Mouse (Mus musculus): ENCODE results near the gene Rps27a. TPM values are rescaled to one million over a fixed set of nuclear protein-coding genes. Genes with fewer than 3 reads are reported as not detected.

Rps27a gene
- polyA plus RNA-seq, 1 experiment: 3,072 TPM

- H3K27ac ChIP-seq (ENCODE audit: insufficient read depth, low read length): no peak overlapping the region
- no peak overlapping the region for H3K4me3 ChIP-seq (ENCODE audit: low read depth, low read length)
- H3K9ac ChIP-seq (ENCODE audit: low read depth, poor library complexity, severe bottlenecking): no peak overlapping the region
- H3K9me3 ChIP-seq (replicated peaks; ENCODE audit: control insufficient read depth, insufficient read depth, low read length, poor library complexity, severe bottlenecking): no peaks in the 10 kb centered on the region
- H3K4me1 ChIP-seq (ENCODE audit: control insufficient read depth, insufficient read depth, low read length): no peaks in the 10 kb centered on the region
- H3K27me3 ChIP-seq (ENCODE audit: control insufficient read depth, insufficient read depth, low read length, poor library complexity, severe bottlenecking): no peaks in the 10 kb centered on the region
- TF ChIP-seq CTCF (IDR thresholded peaks at IDR 0.05; ENCODE audit: low read depth, low read length) (no peak), POLR2A (IDR thresholded peaks at IDR 0.05; ENCODE audit: insufficient read depth, low read length) (no peak), EP300 (IDR thresholded peaks at IDR 0.05; ENCODE audit: insufficient read depth, low read depth, low read length) (no peak)
- peaks cover 8% of the 10 kb centered on the region for H3K36me3 ChIP-seq (ENCODE audit: control insufficient read depth, insufficient read depth, low read length, poor library complexity, severe bottlenecking)
Measured at GRCm38 (mm10) chr11:29503948-29504893, 43.7 kb downstream of the Rps27a start.

GRCm38 (mm10) chr11:29496962-29497361 lies 50.9 kb downstream of the Rps27a start:
- H3K9ac ChIP-seq (ENCODE audit: low read depth, poor library complexity, severe bottlenecking): no peak overlapping the region
- H3K4me3 ChIP-seq (ENCODE audit: low read depth, low read length): no peak overlapping the region
- H3K4me1 ChIP-seq (ENCODE audit: control insufficient read depth, insufficient read depth, low read length): no peaks in the 10 kb centered on the region
- no peaks in the 10 kb centered on the region for H3K9me3 ChIP-seq (replicated peaks; ENCODE audit: control insufficient read depth, insufficient read depth, low read length, poor library complexity, severe bottlenecking)
- no peaks in the 10 kb centered on the region for H3K27me3 ChIP-seq (ENCODE audit: control insufficient read depth, insufficient read depth, low read length, poor library complexity, severe bottlenecking)
- no peaks in the 10 kb centered on the region for H3K36me3 ChIP-seq (ENCODE audit: control insufficient read depth, insufficient read depth, low read length, poor library complexity, severe bottlenecking)
- TF ChIP-seq CTCF (IDR thresholded peaks at IDR 0.05; ENCODE audit: low read depth, low read length) (no peak), EP300 (IDR thresholded peaks at IDR 0.05; ENCODE audit: insufficient read depth, low read depth, low read length) (no peak), POLR2A (IDR thresholded peaks at IDR 0.05; ENCODE audit: insufficient read depth, low read length) (no peak)
- H3K27ac ChIP-seq (ENCODE audit: insufficient read depth, low read length): no peak overlapping the region

Other genes starting within 250 kb of the Rps27a start
- gene Ccdc88a, start 174.5 kb downstream of the Rps27a start, polyA plus RNA-seq (2011; ENCODE audit: insufficient read depth, insufficient read length, low read depth, missing spikeins): 28.4 and 30.8 TPM in 2 replicates
- gene Prorsd1, start 33.1 kb downstream of the Rps27a start, polyA plus RNA-seq (2011; ENCODE audit: insufficient read depth, insufficient read length, low read depth, missing spikeins): 13.9 and 14.0 TPM in 2 replicates
- 37.9 and 38.7 TPM in 2 replicates for gene Mtif2, start 21.7 kb downstream of the Rps27a start, polyA plus RNA-seq (2011; ENCODE audit: insufficient read depth, insufficient read length, low read depth, missing spikeins)
- 0.53 and 1.2 TPM in 2 replicates for gene Clhc1, start 159 bp downstream of the Rps27a start, polyA plus RNA-seq (2011; ENCODE audit: insufficient read depth, insufficient read length, low read depth, missing spikeins)
- 384 and 410 TPM in 2 replicates for gene Rtn4, start 144.8 kb upstream of the Rps27a start, polyA plus RNA-seq (2011; ENCODE audit: insufficient read depth, insufficient read length, low read depth, missing spikeins)

All from ES-Bruce4 (cell line).